Mouse (Mus musculus): Measurements from ENCODE around the gene Tcl1b2. TPM values are rescaled to one million over a fixed set of nuclear protein-coding genes. Genes with fewer than 3 reads are reported as not detected.
"Not testable (repeated sequence)": the region's sequence is repeated elsewhere in the genome, so short reads cannot be mapped to it uniquely, and the experiment has no call there.

The Tcl1b2 gene
- not detected for total RNA-seq (2021)

DNA sequence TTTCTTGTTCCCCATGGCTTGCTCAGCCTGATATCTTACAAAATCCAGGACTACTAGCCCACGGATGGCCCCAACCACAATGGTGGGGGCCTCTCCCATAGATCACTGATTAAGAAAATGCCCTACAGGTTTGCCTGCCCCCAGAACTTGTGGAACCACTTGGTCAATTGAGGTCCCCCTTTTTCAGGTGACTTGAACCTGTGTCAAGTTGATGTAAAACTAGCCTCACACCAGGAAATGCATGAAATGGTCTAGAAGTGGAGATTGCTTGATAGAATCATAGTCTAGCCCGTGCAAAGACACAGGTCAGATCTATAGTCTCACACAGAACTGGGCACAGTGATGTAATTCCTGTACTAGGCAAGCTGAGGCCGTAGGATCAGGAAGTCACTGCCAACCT is at the start of gene Tcl1b2:
Gene Tcl1b2, plus strand, starts transcription at position 301 of the 400 bp plus-strand sequence.
- DNase-seq = no peak

DNA sequence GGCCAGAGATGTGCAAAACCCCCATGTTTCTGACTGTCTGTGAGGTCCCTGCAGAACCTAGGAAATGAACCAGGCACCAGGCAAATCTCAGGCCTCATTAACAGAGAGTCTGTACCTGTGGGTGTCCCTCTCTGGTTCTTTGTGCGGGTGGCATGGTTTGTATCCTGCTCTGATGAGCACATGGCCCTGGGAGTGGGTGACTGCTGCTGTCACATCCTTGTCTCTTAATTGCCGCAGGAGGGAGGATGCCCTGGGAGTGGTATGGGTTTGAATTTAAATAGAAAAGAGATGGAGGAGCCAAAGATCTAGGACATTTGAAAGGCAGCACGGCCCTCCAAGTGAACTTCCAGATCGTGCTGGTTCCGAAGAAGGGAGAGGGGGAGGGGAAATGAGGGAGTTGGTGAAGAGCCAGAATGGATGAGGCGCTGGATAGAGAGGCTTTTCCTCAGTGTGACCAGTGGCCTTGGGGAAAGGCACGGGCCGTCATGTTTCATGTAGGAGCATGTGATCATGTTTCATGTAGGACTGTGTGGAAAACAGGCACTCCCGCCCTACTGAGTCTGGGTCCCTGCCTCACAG is 46.3 kb upstream of the Tcl1b2 start:
- no peak for DNase-seq

DNA sequence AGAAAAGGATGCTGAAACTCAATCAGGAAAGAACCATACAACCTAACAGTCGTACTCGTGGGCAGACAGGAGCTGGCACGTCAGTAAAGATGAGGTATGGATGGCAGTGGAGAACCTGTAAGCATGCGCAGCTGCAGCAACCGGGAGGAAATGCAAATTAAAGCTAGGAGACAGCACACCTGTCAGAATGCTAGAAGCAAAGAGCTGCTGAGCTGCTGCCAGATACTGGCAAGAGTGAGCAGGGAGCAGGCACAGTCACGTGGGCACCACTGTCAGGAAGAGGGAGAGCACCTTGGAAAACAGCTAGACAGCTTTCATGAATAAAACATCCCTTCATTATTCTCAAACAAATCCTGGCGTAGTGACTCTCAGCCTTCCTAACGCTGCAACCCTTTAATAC is 42.9 kb upstream of the Tcl1b2 start:
- DNase-seq = no peak

DNA sequence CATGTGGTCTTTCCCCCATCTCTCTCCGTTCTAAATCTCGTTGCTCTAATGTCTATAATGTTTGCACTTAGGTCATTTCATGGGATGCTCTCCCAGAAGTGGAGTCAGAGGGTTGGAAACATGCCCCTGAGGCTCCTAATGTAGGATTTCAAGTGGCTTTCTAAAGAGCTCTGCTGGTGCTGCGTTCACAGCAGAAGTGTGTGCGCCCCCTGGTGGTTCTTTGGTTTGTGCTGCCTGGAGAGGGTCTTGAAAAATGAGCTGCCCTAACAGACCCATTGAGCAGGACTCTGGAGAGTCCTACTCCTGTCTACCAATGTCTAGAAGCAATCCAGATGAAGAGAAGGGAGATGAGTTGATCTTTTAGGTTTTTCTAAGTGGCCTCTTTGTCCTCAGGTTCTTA is 41.8 kb upstream of the Tcl1b2 start:
- DNase-seq = peak; percentile 67 to 74

DNA sequence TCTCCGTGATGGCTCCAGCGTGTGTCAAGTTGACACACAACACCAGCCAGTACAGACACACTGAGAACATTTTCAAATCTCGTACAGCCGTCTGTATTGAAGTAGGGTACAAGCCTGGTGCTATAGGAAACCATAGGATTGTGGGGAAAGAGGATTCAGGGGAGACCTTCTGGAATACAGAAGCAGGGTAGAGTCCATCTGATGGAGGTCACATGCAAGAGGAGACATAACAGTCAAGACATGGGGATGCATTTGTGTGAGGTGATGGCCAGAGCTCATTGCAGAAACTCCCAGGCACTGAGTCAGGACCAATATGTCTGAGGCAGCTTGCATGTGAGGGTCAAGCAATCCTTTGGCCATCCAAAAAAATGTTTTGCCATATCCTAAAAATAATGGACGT is 40.5 kb upstream of the Tcl1b2 start:
- no peak for DNase-seq

DNA sequence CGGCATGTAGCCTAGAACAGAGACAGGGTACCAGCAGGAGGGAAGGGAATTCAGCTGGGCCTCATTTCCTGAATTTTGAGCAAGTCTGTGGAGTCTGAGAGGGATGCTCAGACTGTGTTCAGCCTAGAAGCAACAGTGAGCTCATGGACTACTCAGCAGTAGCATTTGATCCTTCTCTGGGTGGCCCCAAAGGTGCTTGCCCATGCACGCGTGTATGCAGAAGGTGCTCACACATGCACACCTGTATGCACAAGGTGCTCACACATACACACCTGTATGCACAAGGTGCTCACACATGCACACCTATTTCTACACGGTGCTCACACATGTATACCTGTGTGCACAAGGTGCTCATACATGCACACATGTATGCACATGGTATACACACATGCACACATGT is 37.0 kb upstream of the Tcl1b2 start:
- no peak for DNase-seq

DNA sequence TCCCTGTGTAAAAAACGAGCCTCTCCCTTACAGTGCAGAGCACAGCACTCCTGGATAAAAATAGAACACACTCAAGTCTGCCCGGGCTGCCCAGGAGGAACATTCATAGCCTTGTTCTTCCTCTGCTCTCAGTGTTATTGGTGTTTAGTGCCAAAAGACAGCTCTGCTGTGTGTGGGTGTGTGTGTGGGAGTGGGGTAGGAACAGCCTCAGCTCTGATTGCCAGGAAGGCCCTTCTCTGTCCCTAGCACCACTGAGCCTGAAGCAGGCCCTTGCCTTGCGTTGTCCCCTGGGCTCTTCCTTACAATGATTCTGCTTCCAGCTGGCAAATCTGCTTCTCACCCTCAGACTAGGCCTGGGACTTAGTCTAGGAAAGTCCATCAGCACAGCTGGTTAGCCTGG is 36.4 kb upstream of the Tcl1b2 start:
- peak in 1 of 2 experiments; percentile 40 for DNase-seq

DNA sequence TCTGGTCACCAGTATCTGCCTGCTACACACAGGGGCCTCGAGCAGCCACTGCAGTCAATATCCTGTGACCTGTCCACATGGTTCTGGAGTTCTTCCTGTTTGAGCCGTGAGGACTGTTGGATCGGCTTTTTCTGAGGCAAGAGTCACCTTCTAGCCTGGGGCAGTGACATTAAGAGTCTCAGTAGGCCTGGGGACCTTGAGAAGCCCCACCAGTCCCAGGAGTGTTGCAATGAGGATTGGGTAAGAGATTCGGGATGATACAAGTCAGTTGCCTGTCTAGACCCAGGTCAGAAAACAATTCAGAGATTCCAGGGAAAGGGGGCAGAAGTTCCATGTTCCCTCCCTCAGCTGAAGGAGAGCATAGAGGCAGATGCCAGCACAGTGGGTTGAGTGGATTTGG is 36.0 kb upstream of the Tcl1b2 start:
- DNase-seq = no peak

DNA sequence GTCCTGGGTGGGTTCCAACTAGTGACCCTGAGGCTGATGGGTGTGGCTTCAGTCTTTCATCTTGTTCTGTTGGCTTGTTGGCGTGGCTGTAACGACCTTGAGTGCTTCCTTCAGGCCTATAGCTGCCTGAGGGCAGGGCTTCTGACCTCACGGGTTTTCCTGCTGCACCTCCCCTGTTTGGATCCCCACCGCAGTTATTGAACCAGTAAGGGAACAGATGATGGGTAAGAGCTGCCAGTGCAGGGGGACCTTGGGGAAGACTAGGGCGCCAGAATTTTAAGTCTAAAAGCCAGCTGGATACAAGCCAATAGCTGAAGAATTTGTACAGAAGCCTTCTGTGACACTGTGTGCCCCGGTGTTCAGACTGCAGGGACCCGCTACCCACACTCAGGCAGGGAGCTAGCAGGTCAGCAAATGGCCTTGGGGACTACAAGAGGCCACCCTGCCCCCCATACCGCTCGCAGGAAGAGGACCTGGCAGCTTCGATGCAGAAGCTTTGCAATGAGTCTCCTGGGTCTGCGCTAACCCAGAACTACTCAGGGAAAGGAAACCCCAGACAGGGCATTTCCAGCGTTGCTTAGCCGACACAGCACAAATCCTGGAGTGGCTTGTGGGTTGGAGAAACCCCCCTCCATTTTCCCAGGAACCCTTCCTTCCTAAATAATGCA is 33.4 kb upstream of the Tcl1b2 start:
- DNase-seq = no peak

DNA sequence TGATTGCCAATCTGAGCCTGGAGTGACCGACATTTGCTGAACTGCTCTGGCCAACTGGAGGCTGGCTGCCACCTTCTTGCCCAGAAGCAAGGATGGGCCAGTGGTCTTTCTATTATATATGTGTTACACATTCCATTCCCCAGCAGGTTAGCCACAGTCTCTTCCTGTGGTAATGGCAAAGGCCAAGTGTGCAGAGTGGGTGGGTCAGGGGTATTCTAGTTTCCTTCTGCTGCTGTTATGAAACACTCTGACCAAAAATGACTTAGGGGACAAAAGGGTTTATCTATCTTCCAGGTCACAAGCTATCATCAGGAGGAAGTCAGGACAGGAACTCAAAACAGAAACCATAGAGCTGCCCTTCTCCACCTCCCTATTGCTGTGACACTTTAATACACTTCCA is 29.2 kb upstream of the Tcl1b2 start:
- no peak for DNase-seq

DNA sequence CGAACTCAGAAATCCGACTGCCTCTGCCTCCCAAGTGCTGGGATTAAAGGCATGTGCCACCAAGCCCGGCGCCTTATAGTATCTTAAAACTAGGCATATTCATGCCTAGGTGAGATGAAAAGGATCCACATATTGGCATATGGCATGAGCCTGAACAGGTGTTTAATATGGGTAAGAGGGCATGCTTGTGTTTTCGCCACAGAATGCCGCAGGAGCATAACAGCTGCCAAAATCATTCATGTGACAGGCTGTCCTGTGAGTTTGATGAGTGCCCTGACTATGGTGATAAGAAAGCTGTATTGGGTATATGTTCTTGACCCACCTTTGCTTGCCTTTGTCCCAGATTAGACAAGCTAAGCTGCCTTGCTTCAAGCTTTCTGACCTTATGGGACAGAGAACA is 20.5 kb upstream of the Tcl1b2 start:
- no peak for DNase-seq

DNA sequence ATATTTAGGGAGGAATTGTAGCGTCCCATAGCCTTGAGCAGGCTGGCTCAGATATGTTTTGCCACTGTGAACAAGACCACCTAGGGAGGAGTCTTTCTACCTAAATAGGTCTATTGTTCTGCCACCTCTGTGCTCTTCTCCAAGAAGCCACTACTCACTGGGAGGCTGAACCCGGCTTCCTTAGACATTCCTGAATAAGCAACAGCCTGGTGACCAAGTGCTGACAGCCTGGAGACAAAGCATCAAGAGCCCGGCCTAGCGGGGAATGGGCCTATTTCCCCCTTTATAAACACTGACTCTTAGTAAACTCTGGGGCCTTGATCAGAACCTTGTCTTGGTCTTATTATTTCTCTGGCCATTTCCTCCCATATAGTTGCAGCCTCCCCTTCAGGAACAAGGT is 19.3 kb upstream of the Tcl1b2 start:
- no peak for DNase-seq

DNA sequence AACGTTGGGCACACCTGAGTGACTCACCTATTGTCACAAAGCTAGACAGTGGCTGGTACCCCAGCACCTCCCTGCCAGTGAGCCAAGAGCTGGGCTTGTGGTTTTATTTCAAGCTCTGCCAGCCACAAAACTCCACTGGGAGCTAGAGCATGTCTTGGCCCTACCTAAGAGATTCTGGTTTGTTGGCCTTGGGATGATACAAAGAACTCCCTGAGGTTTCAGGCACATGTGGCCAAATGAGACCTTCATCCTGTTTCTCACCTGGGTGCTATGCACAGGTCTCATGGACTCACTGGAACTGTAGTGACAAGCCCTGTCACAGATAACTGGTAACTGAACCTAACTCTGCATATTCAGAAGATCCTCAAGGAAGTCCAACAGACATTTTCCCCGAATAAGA is 18.2 kb upstream of the Tcl1b2 start:
- no peak for DNase-seq

DNA sequence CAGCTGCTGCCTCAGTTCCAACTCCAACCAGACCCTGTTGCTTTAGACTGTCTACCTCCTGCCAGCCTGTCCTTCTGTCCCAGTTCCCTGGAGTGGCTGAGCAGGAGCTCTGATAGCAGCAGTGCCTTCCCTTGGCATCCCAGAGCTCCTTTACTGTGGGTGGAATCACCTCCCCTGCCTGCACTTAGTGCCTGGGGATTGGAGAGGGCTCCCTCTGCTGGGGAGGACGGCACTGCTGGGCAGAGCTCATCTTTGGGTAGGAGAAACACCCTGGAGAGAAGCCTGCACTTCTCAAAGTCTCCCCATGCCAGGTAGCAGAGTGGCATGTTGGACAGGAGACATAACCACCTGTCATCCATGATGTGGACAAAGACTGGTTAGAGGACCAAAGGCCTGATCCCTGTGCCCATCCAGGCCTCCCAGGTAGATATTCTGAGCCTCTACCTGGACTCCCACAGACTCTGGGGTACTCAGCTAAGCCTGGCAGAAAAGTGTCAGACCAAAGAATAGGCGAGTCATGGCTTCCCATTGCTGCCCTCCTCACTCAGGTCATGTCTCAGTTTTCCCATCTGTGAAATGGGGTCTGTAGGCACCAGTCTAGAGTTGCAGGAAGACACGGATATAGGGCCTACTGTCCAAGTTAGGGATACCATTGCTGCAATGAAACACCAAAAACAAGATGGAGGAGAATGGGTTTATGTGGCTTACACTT is 16.2 kb upstream of the Tcl1b2 start:
- not testable (repeated sequence) for DNase-seq

DNA sequence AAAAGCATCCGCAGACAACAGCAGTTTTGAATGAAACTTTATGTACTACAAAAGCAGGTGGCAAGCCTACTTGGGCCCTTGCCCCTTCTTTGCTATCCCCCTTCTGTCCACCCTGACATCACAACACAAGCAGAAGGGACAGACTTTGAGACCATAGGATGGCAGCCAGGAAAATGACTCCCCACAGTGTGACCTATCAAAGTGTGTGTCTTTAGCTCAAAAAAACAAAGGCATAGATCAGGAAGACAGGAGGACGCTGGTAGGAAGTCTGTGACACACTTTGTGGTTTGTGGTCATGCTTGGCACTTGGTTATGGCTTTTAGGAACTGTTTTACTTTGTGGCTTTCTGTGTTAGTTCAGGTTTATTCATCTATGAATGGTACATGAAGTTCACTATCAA is 11.6 kb upstream of the Tcl1b2 start:
- DNase-seq = not testable (repeated sequence)

DNA sequence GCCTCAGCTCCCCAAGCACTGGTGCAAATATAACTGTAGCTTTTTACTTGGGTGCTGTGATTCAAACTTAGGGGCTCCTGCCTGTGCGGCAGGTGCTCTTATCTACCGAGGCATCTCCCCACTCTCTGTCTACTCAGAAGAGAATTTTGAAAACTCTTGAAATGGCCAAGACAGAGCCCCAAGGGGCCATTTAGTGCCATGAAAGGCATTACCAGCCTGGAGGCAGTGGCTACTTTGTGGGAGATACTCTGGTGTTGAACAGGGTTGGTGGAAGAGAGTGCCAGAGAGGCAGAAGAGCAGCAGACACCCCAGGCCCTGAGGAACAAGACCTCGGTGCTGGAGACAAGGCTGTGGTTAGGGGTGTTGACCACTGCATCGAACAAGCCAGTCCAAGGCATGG is 11.0 kb upstream of the Tcl1b2 start:
- DNase-seq = not testable (repeated sequence)

DNA sequence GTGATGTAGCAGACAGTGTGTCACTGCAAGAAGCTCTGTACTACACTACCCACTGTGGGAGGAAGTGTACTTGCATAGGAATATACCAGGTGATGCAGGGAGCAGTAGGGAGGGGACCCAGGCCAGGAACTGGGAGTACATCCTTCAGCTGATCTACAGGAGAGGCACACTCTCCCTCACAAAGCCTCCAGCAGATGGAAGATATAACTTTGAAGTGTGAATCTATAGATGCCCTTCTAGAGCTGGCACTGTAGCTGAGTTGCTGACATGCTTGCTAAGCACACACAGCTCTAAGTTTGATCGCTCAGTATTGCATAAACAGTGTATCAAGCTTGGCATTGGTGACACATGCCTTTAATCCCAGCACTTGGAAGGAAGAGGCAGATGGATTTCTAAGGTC is 8.1 kb upstream of the Tcl1b2 start:
- not testable (repeated sequence) for DNase-seq

DNA sequence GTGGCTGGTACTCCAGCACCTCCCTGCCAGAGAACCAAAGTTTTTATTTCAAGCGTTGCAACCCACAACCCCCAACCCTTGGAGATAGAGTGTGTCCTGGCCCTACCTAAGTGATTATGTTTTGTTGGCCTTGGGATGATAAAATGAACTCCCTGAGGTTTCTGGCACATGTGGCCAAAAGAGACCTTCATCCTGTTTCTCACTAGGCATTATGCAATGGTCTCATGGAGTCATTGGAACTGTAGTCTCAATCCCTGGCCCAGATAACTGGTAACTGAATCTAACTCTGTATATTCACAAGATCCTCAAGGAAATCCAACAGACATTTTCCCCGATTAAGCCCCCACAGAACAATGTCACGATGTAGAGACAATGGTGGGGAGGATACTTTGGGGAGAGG is 2.7 kb upstream of the Tcl1b2 start:
- no peak for DNase-seq

DNA sequence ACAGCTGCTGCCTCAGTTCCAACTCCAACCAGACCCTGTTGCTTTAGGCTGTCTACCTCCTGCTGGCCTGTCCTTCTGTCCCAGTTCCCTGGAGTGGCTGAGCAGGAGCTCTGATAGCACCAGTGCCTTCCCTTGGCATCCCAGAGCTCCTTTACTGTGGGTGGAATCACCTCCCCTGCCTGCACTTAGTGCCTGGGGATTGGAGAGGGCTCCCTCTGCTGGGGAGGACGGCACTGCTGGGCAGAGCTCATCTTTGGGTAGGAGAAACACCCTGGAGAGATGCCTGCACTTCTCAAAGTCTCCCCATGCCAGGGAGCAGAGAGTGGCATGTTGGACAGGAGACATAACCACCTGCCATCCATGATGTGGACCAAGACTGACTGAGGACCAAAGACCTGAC is 886 bp upstream of the Tcl1b2 start:
- DNase-seq = not testable (repeated sequence)

DNA sequence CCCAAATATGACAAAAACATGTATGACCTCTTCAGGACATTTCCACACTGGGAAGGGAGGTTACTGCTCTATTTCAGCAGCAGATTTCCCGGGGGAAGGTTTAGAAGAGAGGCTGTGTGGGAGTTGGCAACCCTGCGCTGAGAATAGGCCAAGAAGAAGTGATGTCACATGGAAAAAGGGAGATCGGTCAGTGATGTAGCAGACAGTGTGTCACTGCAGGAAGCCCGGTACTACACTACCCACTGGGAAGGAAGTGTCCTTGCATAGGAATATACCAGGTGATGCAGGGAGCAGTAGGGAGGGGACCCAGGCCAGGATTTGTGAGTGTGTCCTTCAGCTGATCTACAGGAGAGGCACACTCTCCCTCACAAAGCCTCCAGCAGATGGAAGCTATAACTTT is 9.5 kb downstream of the Tcl1b2 start:
- DNase-seq = peak in 1 of 2 experiments; percentile 1

DNA sequence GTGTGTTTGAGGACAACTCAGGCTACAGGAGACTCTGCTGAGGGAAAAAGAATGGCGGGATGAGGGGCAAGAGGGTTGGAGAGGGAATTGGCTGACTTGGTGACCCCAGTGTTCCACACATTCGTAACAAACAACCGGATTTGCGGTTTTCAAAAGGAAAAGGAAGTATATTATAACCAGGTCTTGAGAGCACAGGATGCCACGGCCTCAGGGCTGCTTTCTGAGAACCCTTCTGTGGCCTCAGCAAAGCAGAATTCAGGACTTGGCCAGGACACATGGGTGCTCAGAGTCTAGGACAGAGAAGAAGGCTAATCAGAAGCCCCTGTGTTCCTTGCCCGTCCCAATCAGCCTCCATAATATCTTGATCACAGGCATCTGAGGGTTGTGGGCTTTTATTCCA is 13.0 kb downstream of the Tcl1b2 start:
- no peak for DNase-seq

DNA sequence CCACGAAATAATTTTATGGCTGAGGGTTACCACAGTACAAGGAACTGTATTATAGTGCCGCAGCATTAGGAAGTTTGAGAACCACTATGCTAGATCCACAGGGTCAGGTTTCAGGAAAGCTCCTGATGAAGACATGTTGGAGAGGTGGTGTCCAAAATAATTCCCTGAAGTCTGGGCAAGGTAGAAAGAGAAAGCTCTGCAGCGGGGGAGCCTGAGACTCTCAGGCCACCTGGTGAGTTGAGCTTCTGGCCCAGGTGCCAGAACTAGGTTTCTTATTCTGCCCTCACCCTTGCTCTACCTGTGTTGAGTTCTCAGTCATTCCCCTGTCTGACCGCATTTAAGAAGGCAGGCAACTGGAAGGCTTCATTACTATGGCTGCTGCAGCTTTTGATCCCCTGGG is 13.6 kb downstream of the Tcl1b2 start, which contains the start of gene Tcl1b1:
Gene Tcl1b1, plus strand, starts transcription at position 301 of the 400 bp plus-strand sequence.
- no peak for DNase-seq

DNA sequence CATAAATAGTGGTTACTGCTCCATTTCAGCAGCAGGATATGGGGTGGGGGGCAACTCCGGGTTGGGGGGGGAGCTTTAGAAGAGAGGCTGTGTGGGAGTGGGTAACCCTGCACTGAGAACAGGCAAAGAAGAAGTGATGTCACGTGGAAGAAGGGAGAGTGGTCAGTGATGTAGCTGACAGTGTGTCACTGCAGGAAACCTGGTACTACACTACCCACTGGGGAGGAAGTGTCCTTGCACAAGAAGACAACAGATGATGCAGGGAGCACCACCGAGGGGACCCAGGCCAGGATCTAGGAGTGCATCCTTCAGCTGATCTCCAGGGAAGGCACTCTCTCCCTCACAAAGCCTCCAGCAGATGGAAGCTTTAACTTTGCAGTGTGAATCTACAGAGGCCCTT is 20.9 kb downstream of the Tcl1b2 start:
- DNase-seq = no peak

DNA sequence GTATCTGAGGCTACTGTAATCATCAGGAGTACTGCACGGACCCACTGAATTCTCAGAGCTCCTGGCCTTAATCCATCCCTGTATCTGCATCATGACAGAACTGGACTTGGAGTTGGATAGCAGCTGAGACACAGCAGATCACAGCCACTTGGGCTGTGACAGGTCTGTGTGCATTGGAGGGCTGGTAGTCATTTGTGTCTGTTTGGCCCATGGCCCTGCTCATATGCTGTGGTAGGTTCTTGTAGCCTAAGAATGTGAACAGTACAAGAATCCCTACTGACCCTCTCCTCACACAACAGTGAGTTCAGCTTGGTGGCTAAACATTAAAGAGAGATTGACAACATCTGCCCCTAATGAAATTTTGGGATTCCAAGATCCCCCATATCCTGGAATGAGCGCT is 27.6 kb downstream of the Tcl1b2 start:
- DNase-seq = no peak
